Mouse (Mus musculus) layer of hippocampus, postnatal 14 days (tissue): ENCODE data around the gene Cacnb3. TPM values are rescaled to one million over a fixed set of nuclear protein-coding genes. Genes with fewer than 3 reads are reported as not detected.

ENCODE experiments used
- DNase-seq, 2 experiments: peaks; one replicate each; pipeline ENCODE4 v3.0.0; 2021 to 2022; ENCODE audit warnings: low spot score in 2 of 2, mixed read lengths in 1 of 2
- total RNA-seq, 2 experiments: library from RNA; stranded (reverse); gene quantifications; 2 replicates each; pipeline ENCODE4 v1.2.3; 2021

Cacnb3 gene
- total RNA-seq, 2 experiments from 2014 or later, result 159 to 168 TPM

DNA sequence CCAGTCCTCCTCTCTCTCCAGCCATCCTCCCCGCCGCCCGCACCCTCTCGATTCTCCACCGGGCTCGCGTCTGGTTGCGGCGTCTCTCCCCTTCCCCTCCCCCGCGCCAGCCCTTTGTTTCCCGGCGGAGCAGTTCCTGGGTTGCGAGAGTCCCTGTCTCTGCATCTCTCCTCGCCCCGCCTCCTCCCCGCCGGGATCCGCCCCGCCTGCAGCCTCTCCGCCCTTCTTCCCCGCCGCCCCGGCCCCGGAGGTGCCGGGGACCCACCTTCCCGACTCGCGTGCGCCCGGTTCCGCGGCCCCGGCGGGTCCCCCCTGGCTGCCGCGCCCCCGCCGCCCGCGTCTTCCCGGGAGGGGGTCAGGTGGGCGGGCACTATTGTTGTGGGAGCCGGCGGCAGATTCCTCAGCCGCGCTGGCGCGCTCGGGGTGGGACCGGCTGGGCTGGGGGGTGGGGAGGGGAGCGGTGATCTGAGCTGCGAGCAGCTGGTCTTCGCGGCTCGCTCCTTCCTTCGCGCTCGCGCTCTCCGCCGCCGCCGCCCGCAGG is 4.0 kb downstream of the Cacnb3 start:
- peak; percentile 82 to 83 for DNase-seq

GRCm38 (mm10) chr15:98635291-98635841 is 4.7 kb downstream of the Cacnb3 start:
- no peak for DNase-seq

DNA sequence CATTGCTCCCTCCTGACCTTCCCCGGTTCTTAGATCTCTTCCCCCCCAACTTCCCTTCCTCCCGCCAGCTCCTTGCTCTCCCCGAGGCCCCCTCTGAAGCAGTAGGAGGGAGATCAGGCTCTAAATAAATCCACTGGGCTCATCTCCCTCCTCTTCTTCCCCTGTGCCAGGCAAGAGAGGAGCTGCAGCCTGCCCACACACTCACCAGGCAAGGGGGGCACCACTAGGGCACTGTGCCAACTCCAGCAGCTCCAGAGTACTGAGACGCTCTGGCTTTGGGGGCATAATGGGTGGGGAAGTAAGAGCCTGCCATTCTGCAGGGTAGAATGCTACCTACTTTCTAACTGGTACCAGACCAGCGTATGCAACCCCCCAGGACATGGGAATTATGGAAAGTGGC is 5.9 kb downstream of the Cacnb3 start:
- DNase-seq, result no peak

- DNase-seq, result no peak
These were observed 6.5 kb downstream of the Cacnb3 start for GRCm38 (mm10) chr15:98637155-98637554.

DNA sequence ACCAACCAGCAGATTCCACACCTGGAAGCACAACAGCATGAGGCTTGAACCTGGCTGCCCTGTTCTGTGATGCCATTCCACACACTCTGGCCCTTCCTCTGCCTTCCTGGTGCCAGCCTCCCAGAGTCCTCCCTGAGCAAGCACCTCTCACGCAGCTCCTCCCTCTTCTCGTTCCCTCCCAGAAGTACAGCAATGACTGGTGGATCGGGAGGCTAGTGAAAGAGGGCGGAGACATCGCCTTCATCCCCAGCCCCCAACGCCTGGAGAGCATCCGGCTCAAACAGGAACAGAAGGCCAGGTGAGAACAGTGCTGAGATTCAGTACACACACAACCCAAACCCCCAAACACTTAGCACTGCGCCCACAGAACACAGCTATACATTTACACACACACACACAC is 9.5 kb downstream of the Cacnb3 start:
- DNase-seq, result no peak

- no peak for DNase-seq
These were observed 13.8 kb downstream of the Cacnb3 start for GRCm38 (mm10) chr15:98644406-98644805.

GRCm38 (mm10) chr15:98645057-98646026 is 14.7 kb downstream of the Cacnb3 start:
- no peak for DNase-seq

DNA sequence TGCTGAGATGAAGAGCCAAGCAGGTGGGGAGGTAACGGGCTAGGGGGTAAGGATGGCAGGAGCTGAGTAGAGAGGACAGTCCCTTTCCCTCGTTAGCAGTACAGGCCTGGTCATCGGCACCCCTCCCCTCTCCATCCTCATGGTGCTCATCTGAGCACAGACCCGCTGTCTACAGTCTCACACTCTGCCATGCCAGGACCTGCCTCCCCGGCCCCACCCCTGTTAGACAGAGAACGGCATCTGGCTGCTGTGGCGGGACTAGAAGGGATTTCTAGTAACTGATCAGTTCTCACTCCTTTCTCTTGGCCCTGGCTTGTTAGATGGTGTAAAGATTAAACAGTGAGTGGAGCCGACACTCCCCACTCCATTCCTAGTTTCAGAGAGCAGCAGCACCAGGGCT is 16.1 kb downstream of the Cacnb3 start:
- DNase-seq, result no peak

GRCm38 (mm10) chr15:98647308-98647707 is 16.7 kb downstream of the Cacnb3 start:
- no peak for DNase-seq

DNA sequence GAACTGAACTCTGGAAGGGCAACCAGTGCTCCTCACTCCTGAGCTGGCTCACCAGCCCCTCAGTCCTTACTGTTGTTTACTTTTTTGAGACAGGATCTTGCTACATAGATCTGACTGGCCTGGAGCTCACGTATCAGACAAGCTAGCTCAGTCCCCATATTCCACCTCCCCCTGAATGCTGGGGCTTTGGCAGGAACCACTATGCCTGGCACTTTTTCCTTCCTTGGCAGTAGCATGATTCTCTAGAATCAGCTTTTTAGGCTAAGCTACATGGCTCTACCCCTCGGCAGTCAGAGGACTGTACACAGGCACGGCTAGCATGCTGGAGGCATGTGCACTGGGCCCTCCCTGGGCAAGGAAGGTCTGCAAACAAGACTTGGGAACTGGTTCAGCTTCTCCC is 17.4 kb downstream of the Cacnb3 start:
- DNase-seq, result peak in 1 of 2 experiments; percentile 66

DNA sequence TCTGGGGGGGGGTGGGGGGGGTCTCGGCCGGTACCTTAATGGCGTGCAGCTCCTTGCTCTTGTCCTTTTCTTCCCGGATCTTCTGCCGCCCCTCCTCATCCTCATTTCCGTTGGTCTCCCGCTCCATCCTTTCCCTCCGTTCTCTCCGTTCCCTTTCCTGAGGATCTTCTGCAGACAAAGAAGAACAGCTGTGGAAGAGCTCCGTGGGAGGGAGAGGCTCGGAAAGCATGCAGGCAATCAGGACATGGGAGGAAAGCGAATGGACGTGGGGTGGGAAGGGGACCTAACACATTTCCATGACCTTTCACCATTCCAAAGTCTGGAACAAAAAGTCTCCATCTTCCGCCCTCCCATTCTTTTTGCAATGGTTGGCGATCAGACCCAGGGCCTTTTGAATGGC is 20.8 kb downstream of the Cacnb3 start:
- no peak for DNase-seq

DNA sequence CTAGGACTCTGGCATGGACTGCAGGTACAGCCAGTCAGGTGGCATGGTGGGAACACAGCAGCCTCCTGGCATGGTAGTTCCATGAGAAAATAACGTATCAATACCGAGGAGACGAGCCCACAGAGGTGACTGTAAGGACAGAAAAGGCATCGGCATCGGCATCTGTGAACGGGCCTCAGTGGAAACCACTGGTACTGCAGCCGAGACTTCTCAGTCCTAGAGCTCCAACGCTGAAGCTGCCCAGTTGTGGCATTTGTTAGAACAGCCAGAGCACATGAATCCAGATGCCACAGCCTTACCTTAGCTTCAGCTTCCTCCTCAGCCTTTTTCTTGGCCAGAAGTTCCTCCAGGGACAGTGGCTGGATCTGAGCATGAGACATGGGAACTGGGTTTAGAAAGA is 21.5 kb downstream of the Cacnb3 start:
- no peak for DNase-seq

- DNase-seq, result no peak
These were observed 26.5 kb downstream of the Cacnb3 start for GRCm38 (mm10) chr15:98656982-98657751.

DNA sequence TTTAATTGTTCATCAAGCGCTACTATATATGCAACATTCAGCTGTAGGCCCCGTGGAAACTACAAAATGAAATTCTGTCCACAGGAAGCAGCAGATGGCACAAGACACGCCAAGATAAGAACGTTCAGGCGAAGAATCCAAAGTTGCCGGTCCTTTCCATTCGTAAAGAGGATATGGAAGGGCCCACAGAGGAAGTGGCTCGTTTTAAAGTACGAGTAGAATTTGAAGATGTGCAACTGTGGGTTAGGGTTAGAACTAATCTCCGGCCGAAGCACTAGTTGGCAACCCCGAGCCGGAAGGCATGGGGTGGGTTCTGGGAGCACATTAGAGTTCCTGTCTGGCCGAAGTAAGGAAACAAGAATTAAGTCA is 31.5 kb downstream of the Cacnb3 start:
- DNase-seq, result no peak

DNA sequence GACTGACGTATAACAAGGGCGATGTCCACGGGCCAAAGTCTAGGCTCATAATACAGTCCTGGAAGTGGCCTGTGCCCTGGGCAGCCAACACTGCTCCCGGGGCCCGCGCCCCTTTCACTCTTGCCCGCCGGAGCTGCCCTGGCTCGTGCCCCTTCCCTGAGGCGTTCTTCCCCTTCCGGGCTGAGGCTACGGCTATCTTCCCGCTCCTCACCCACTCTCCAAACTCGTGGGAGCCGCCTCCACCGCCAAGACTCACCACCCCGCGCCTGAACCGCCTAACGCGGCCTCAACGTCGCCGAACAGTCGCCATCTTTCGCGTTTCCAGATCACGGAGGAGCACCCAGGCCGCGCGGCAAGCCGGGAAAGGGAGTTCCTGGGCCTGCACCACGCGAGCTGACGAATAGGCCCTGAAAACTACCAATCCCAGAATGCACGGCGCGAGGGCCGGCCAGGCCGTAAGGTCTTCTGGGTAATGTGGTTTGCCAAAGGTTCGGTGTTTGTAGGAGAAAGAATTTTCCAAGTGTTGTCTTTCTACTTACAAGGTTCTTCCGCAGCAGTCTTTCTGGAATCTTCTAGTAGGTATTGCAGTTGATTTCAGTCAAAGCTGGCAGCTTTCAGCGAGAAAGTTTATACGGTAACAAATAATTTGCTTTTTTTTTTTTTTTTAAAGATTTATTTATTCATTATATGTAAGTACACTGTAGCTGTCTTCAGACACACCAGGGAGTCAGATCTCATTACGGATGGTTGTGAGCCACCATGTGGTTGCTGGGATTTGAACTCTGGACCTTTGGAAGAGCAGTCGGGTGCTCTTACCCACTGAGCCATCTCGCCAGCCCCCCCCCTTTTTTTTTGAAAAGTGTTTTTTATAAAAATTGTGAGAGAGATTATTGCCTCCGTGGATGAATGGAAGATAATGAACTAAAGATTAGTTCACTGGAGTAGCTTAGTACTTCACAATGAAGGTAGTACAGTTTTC is 32.2 kb downstream of the Cacnb3 start, which contains the start of gene Ddx23:
Gene Ddx23, minus strand, starts transcription at position 328 of the 979 bp plus-strand sequence.
- peak; percentile 94 to 97 for DNase-seq

GRCm38 (mm10) chr15:98664042-98664907 is 33.6 kb downstream of the Cacnb3 start:
- DNase-seq, result peak in 1 of 2 experiments; percentile 42

DNA sequence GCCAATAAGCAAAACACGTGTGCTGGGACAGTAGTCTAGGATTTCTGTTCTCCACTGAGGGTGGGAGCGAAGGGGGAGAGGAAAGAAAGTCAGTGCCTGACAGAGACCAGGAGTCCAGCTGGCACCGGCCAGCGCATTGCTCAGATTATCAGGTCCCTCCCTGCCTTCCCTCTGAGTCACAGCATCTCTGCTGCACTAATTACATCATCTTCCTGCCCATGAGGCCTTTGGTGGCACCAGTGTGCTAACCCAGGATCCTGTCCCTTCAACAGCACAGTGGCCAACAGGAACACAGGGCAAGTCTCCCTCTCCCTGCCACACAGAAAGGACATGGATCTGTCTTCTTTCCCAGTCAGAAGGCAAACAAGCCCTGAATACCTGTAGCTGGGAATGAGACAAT is 42.0 kb downstream of the Cacnb3 start:
- no peak for DNase-seq

DNA sequence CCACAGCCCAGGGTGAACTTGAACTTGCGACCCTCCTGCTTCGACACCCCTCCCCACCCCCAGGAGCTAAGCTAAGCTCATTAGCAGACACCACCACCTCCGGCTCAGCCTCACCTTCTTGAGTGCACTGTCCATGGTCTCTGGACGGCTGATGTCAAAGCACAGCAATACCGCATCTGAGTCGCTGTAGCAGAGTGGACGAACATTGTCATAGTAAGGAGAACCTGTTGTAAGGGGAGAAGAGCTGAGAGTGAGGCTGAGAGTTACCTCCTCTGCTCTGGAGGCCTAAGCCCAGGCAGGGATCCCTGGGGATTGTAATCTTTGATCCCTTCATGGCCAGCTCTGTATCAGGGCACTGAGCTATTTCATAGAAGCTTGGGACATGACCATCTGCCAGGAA is 43.1 kb downstream of the Cacnb3 start:
- DNase-seq, result no peak

GRCm38 (mm10) chr15:98674284-98674993 is 43.8 kb downstream of the Cacnb3 start:
- peak in 1 of 2 experiments; percentile 65 for DNase-seq
